Mouse (Mus musculus): Measurements from ENCODE around the gene Gm14288. TPM values are rescaled to one million over a fixed set of nuclear protein-coding genes. Genes with fewer than 3 reads are reported as not detected.

The Gm14288 gene
- polyA plus RNA-seq (2015; fragmentation: Nextera tagmentation; extraction: Ambion mirVana): 1.8 and 2.3 TPM in 2 replicates

GRCm38 (mm10) chr2:175800993-175801392, at the start of gene Gm14288:
Gene Gm14288 (minus strand): TSS chr2:175801093.

GRCm38 (mm10) chr2:175741237-175741636, 59.7 kb downstream of the Gm14288 start, which contains the start of gene Gm2007:
Gene Gm2007 (plus strand): TSS chr2:175741537.

Other genes with a start within 250 kb of the Gm14288 start
- 3.1 TPM in 1 of 2 replicates, not detected in the other for gene Gm11007, start 157.1 kb downstream of the Gm14288 start, polyA plus RNA-seq (2015; fragmentation: Nextera tagmentation; extraction: Ambion mirVana)
- 14.9 and 27.2 TPM in 2 replicates for gene Zfp969, start 97.4 kb downstream of the Gm14288 start, polyA plus RNA-seq (2015; fragmentation: Nextera tagmentation; extraction: Ambion mirVana)
- gene Gm2007, start 59.6 kb downstream of the Gm14288 start, polyA plus RNA-seq (2015; fragmentation: Nextera tagmentation; extraction: Ambion mirVana): 3.1 TPM in 1 of 2 replicates, not detected in the other
- 34.2 and 38.5 TPM in 2 replicates for gene Gm6710, start 68.1 kb upstream of the Gm14288 start, polyA plus RNA-seq (2015; fragmentation: Nextera tagmentation; extraction: Ambion mirVana)
- gene Zfp966, start 130.0 kb upstream of the Gm14288 start, polyA plus RNA-seq (2015; fragmentation: Nextera tagmentation; extraction: Ambion mirVana): 0.49 and 0.65 TPM in 2 replicates
- gene Gm2026, start 164.2 kb upstream of the Gm14288 start, polyA plus RNA-seq (2015; fragmentation: Nextera tagmentation; extraction: Ambion mirVana): 21.3 and 28.0 TPM in 2 replicates

Data from neural tube, postnatal 0 days (tissue).